26 mouse cellular contexts compared by ENCODE assay signal in genomic region chr1:51486291-51486690, GRCm38 (mm10). TPM values are rescaled to one million over a fixed set of nuclear protein-coding genes. Genes with fewer than 3 reads are reported as not detected.
DNase-seq lines count a peak whose midpoint lies in the region; ATAC-seq and TF ChIP-seq lines count a peak whose summit lies in the region.
"Had no signal": no experiment of that assay in that cellular context is flagged by ENCODE, and none has a peak within 500 bp of the region (broad histone marks: within the 10 kb centered on the region; RNA-seq: fewer than 3 reads in every experiment).

No protein-coding gene starts in this region.

- no peaks in the 10 kb centered on the region; the same call in 1 of the 2 replicates for H3K4me1 ChIP-seq in lung, postnatal 0 days (ENCODE audit: insufficient read depth, low read depth, low read length)
- H3K4me1 ChIP-seq in embryonic facial prominence, embryonic 10.5 days, result 0 out of 2 replicates have a peak, but pooled peaks cover 7% of the 10 kb centered on the region
- H3K4me1 ChIP-seq: embryonic facial prominence, embryonic 12.5 days; forebrain, embryonic 10.5 days; forebrain, embryonic 13.5 days; hindbrain, embryonic 10.5 days; hindbrain, embryonic 13.5 days; intestine, embryonic 15.5 days had no signal

- H3K9me3 ChIP-seq in lung, postnatal 0 days (ENCODE audit: low read length), result no peaks in the 10 kb centered on the region
- H3K9me3 ChIP-seq in embryonic facial prominence, embryonic 10.5 days, result no peaks in the 10 kb centered on the region
- H3K9me3 ChIP-seq: embryonic facial prominence, embryonic 12.5 days; forebrain, embryonic 10.5 days; forebrain, embryonic 13.5 days; heart, embryonic 10.5 days; hindbrain, embryonic 10.5 days; hindbrain, embryonic 13.5 days; intestine, embryonic 15.5 days had no signal

- H3K4me2 ChIP-seq in lung, postnatal 0 days (replicated peaks; ENCODE audit: low read depth, low read length), result no peak overlapping the region
- H3K4me2 ChIP-seq: embryonic facial prominence, embryonic 12.5 days; forebrain, embryonic 13.5 days; hindbrain, embryonic 13.5 days; intestine, embryonic 15.5 days had no signal

- no peak for DNase-seq in lung, postnatal 0 days (ENCODE audit: low spot score)
- no peak for DNase-seq in lung, postnatal 4 days
- peak; percentile 64 for DNase-seq in R1 (ENCODE audit: low read depth, low spot score)
- DNase-seq in embryonic facial prominence, embryonic 10.5 days (ENCODE audit: low spot score), result no peak
- no peak for DNase-seq in ovary, postnatal 36 days (ENCODE audit: low spot score)
- no peak for DNase-seq in cerebellum, adult 9-11 months
- DNase-seq: adrenal gland, adult 2 months; adrenal gland, postnatal 14 days; cerebellum, adult 11 months; cerebellum, adult 2 months; cerebellum, postnatal 14 days; gastrocnemius, postnatal 10 days; gastrocnemius, postnatal 36 days; heart, adult 2 months; heart, postnatal 36 days had no signal

- no peaks in the 10 kb centered on the region for H3K27me3 ChIP-seq in lung, postnatal 0 days (replicated peaks; ENCODE audit: insufficient read depth, low read length)
- no peaks in the 10 kb centered on the region for H3K27me3 ChIP-seq in embryonic facial prominence, embryonic 10.5 days (replicated peaks; ENCODE audit: low read depth, poor library complexity, severe bottlenecking)
- H3K27me3 ChIP-seq: embryonic facial prominence, embryonic 12.5 days; forebrain, embryonic 13.5 days; hindbrain, embryonic 13.5 days; intestine, embryonic 15.5 days had no signal

- H3K36me3 ChIP-seq in lung, postnatal 0 days (ENCODE audit: insufficient read depth, low read length), result no peaks in the 10 kb centered on the region
- H3K36me3 ChIP-seq in embryonic facial prominence, embryonic 10.5 days (replicated peaks), result no peaks in the 10 kb centered on the region
- H3K36me3 ChIP-seq: embryonic facial prominence, embryonic 12.5 days; forebrain, embryonic 10.5 days; heart, embryonic 10.5 days; hindbrain, embryonic 10.5 days; hindbrain, embryonic 13.5 days; intestine, embryonic 15.5 days had no signal

- no peak overlapping the region for H3K9ac ChIP-seq in lung, postnatal 0 days (replicated peaks; ENCODE audit: low read depth)
- H3K9ac ChIP-seq: embryonic facial prominence, embryonic 12.5 days; forebrain, embryonic 13.5 days; hindbrain, embryonic 13.5 days; intestine, embryonic 15.5 days had no signal

- TF ChIP-seq EP300 in lung, postnatal 0 days (IDR thresholded peaks at IDR 0.05), result no peak

- no peak for TF ChIP-seq CTCF in lung, postnatal 0 days (IDR thresholded peaks at IDR 0.05)

- H3K4me3 ChIP-seq in lung, postnatal 0 days (ENCODE audit: low read depth, low read length), result no peak overlapping the region
- H3K4me3 ChIP-seq in embryonic facial prominence, embryonic 10.5 days, result no peak overlapping the region
- H3K4me3 ChIP-seq: embryonic facial prominence, embryonic 12.5 days; erythroblast, embryonic 14.5 days; forebrain, embryonic 10.5 days; forebrain, embryonic 13.5 days; heart, adult 2 months; heart, embryonic 10.5 days; hindbrain, embryonic 10.5 days; hindbrain, embryonic 13.5 days; intestine, embryonic 15.5 days had no signal

- WGBS in lung, postnatal 0 days, result 67% methylated on average over 1 of the region's 1 CpGs
- WGBS in embryonic facial prominence, embryonic 10.5 days, result 75% methylated on average over 1 of the region's 1 CpGs

- ATAC-seq in lung, postnatal 0 days, result 0 out of 2 replicates have a peak, but pooled peaks have one; percentile 25
- ATAC-seq: CD4-positive, CD25-positive, alpha-beta regulatory T cell, adult 4 months; forebrain, embryonic 13.5 days; forebrain, embryonic 16.5 days; hindbrain, embryonic 16.5 days; intestine, embryonic 15.5 days had no signal

- H3K27ac ChIP-seq in lung, postnatal 0 days (ENCODE audit: low read length), result no peak overlapping the region
- H3K27ac ChIP-seq in embryonic facial prominence, embryonic 10.5 days (replicated peaks), result peak overlapping the region; percentile 40; the same call in 1 of the 2 replicates
- H3K27ac ChIP-seq: embryonic facial prominence, embryonic 12.5 days; forebrain, embryonic 10.5 days; forebrain, embryonic 13.5 days; heart, adult 2 months; heart, embryonic 10.5 days; hindbrain, embryonic 10.5 days; hindbrain, embryonic 13.5 days; intestine, embryonic 15.5 days had no signal

RNA-seq across cellular contexts. Expression of gene Nabp1, which starts 8.1 kb away (rescaled TPM):
- polyA plus RNA-seq in lung, postnatal 0 days (2015; fragmentation: Nextera tagmentation; extraction: Ambion mirVana), result 20.0 and 25.0 TPM in 2 replicates
- polyA plus RNA-seq in embryonic facial prominence, embryonic 10.5 days (2016; fragmentation: Nextera tagmentation; extraction: Ambion mirVana), result 8.3 and 9.5 TPM in 2 replicates
